Mouse (Mus musculus): ENCODE measurements at regions not wholly inside any gene's neighbourhood (a gene's known extent, or its start where the extent isn't known, plus 50 kb on each side); places are given as distances from the start of the nearest gene placed in this dataset.

- no peak for DNase-seq
Observed at GRCm38 (mm10) chr2:46119871-46120270, 1002.7 kb upstream of the Zeb2 start.

DNA sequence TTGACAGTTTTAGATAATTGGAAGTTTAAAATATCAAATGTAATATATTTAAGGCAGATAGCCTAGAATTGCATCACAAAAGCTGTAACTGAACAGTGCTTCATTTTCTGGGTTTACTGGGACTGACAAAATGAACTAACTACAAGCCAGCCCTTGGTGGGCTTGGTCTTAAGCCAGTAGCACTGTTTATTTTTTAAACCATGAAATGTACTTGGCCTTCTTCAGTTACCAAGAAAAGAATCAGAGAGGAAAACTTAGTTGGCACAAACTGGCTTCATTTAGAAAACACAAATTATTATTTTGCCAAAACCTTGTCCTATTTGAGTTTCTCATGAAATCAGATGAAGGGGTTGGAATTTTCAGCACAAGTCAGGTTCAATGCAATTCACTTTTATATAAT is 989.8 kb upstream of the Zeb2 start:
- no peak for DNase-seq

DNA sequence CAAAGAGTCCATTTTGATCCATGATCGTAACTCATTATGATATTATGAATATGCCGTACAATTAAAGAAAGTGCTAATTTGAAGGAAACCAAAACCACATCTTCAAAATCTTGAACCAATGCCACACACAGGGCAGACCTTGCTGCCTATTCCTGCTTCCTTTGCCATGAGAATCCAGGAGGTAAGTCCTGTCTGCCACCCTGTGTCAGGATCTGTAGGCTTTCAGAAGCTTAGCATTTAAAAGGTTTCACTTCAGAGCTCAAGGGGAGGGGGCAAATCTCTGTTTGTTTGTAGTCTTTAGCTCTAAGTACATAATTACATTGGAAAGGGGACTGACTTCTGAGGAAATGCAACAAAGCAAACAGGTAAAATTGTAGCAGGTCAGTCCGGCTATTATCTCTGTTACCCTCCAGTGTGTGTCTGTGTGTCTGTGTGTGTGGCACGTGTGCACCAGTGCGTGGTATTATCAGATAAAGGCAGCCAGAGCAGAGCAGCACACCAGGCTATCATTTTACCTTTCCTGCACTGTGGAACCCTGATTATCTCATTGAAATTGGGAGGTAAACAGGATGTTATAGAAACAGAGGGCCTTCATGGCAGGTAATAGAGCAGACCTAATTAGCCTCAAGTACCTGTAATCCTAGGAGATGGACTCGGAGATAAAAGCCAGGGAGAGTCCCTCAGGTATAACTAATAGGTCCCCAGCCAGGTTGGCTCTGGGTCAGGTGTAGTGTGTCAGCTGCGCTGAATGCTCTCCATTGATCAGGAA is 948.0 kb upstream of the Zeb2 start:
- DNase-seq, result no peak

DNA sequence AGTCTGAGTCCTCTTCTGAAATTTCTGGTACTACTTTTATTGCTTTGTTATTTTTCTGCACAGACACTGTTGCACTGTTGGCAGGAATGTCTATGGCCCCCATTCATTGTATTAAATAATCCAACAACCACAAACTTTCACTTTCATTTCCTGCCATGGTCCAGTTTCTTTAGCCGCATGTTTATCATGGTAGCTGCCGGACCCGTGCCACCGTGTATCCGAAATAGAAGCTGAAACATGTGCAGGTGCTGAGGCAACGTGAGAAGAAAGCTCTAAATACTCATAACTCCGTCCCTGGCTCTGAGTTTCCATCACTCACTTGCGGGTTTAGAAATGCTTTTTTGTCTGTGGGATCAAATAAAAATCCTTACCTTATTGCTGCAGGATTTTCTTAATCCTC is 938.5 kb upstream of the Zeb2 start:
- no peak for DNase-seq

DNA sequence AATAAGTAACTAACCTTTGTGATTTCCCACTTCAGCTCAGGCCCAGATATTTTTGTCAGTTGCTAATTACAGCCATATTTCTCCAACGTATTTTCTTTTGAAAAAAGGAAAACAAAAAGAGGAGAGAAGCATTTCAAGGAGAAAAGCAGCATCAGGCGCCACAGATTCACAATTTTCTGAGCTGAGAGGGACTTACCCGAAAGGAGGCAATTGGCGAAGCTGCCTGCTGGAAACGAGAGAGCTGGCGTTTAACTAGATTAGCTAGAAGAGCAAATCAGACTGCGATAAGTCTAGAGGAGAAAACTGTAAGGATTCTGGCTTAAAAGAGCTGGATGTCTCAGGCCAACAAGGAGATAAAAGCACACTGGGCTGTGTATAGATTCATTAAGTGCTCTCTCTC is 937.7 kb upstream of the Zeb2 start:
- DNase-seq, result no peak

DNA sequence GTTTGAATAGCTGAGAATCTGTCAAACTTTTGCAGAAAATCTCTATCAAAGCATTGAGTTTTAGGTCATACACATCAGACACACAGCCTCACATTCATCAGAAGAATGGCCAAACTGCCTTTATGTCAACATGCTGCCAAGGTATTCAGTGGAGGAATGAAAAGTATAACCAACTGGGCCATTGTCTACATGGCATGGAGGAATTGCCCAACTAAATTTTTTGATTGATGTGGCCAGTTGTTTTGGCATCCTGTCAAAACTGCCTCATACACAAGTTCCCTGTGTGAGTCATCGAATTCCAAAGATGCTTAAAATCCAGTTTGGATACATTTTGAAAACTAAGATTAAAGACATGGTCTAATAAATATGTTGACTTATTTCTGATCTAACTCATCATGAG is 904.7 kb upstream of the Zeb2 start:
- no peak for DNase-seq

- no peak for DNase-seq
Observed at GRCm38 (mm10) chr2:46013771-46014269, 896.6 kb upstream of the Zeb2 start.

DNA sequence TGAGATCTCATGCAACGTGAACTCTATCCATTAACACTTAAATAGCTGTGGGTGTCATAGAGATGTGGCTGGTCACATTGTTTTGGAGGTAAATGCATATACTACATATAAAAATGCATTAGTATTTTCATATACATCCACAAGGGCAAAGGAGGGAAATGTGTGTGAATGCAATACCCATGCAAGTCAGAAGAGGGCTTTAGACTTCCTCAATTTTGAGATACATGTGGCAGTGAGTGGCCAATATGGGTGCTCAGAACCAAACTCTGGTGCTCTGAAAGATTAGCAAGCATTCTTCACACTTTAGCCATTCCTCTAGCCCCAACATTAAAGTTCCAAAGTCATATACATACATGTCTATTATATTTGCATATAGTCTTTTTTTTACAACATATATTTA is 895.5 kb upstream of the Zeb2 start:
- DNase-seq, result no peak

GRCm38 (mm10) chr2:45975157-45975556 is 858.0 kb upstream of the Zeb2 start:
- DNase-seq, result no peak

- DNase-seq, result no peak
Observed at GRCm38 (mm10) chr2:45968635-45969034, 851.4 kb upstream of the Zeb2 start.

DNA sequence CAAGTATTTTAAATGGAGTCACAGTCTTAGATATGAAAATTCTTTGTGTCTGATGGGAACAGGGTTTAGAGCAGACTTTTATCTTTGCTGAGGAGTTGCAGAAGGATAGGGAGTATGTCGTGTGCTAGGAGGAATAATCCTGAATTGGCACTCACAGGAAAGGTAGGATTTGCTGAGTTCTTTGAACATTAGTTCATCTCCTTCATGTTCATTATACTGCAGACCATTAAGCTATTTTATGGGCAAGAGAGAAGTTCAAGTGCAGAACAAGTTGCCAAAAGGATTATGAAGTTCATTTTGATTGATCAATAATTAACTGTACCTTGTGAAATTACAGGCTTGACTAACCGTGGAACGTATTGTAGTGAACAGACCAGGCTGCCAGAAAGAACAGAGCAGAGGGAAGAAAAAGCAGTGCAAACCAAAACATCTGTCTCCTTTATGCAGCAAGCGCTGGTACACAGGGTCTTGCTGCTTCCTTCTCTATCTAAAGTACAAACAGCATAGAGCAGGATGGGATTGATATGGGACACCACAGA is 839.7 kb upstream of the Zeb2 start:
- no peak for DNase-seq

DNA sequence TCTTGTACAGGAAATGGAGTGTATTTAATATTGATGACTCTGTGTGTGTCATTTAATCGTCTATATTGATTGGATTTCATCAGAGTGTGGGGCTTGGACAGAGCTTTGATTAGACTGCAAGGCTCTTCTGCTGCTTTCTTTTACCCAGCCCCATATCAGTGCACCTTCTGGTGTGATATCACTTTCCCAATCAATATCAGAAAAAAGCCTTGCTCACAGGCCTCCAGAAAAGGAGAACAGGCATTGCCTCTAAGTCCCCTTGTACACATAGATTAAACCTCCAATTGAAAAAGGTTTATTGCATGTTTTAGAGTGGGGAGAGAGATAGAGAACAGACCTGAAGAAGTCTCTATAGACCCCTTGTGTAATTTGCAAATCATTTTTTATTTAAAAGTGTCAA is 831.6 kb upstream of the Zeb2 start:
- no peak for DNase-seq

GRCm38 (mm10) chr2:45925791-45926480 is 808.7 kb upstream of the Zeb2 start:
- DNase-seq, result no peak

GRCm38 (mm10) chr2:45908871-45909270 is 791.7 kb upstream of the Zeb2 start:
- no peak for DNase-seq

DNA sequence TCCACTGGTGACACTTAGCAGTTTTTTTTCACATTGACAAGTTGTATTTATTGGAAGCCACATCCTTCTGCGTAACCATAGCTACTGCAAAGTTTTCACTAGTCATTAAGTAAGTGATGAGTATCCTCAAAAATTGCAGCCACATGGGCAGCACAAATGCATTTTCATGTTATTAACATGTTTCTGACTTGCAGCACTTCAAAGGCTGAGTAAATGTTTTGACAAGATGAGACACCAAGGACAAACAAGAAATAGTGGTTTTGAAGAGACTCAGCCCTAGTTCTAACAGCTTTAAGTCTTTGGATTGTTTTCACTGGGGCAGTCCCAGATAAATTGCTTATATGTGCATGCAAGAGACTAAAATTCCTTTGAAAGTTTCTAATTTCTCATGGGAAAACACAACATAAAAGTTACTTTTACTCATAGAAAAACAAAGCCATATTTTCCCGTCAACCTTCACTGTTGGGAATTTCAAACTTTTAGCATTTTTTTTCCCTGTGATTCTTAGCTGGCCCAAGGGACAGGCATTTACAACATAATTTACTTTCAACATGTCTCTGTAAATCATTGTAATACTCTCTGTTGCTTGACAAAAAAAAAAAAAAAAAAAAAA is 787.5 kb upstream of the Zeb2 start:
- no peak for DNase-seq

DNA sequence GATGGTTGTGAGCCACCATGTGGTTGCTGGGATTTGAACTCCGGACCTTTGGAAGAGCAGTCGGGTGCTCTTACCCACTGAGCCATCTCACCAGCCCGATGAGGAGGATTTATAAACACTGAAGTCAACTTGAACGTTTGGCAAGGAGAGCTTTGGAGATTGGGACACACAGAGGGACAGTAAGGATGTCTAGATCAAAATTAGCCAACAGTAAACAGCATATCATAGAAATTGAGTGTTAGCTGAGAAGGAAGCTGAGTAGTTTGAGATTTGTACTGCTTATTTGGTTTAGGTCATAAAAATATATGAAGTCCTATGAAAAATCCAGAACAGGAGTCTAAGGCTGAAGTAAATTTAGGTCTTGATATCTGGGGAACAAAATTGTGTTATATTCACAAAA is 786.9 kb upstream of the Zeb2 start:
- DNase-seq, result no peak

GRCm38 (mm10) chr2:45903350-45903749 is 786.2 kb upstream of the Zeb2 start:
- DNase-seq, result no peak

DNA sequence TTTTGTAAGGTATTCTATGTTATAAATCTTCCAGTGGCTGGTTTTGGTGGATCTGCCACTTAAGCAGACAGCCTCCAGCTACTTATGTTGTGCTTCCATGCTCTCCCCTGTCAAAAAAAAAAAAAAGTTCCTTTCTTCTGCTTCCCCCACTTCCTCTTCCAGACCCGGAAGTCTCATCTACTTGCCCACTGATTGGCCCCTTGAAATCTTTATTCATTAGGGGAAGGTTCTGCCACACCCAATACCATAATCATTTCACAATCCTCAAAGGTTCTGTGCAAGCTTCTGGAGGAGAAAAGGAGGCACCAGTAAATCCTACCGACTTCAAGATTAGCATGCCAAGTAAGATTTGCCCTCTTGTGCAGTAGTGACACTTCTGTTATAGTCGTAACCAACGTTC is 784.7 kb upstream of the Zeb2 start:
- no peak for DNase-seq

- DNase-seq, result no peak
Observed at GRCm38 (mm10) chr2:45884680-45885079, 767.5 kb upstream of the Zeb2 start.

- DNase-seq, result no peak
Observed at GRCm38 (mm10) chr2:45878656-45879055, 761.5 kb upstream of the Zeb2 start.

GRCm38 (mm10) chr2:45859901-45860331 is 742.7 kb upstream of the Zeb2 start:
- no peak for DNase-seq

GRCm38 (mm10) chr2:45859445-45859844 is 742.2 kb upstream of the Zeb2 start:
- no peak for DNase-seq

DNA sequence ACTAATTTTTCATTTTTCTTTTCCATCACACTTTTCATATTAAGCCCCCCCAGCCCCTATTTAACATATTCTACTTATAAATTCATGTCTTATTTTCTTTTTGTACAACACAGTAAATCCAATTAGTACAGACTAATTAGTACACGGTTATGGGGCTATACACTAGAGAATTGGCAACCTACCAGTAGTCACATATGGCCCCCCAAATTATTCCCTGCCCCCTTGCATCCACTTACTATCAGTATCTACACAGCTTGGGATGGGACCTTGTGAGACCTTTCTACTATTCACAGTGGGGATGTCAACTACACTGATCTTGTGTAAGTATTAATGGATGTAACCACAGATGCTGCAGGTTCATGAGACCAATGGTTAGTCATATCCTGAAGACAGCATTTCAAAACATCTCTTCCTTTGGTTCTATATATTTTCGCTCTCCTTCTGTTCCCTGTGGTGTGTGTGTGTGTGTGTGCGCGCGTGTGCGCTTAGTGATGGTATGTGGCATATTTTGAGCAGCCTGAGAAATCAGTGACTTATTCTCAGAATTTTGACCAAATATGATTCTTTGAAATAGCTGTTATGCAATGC is 732.9 kb upstream of the Zeb2 start:
- no peak for DNase-seq

Measured in thymus, postnatal 25 days (tissue).